Mouse (Mus musculus): ENCODE results near the gene Rpn2. TPM values are rescaled to one million over a fixed set of nuclear protein-coding genes. Genes with fewer than 3 reads are reported as not detected.

Rpn2 gene
- polyA plus RNA-seq, 1 experiment from 2014 or later: 301 TPM

GRCm38 (mm10) chr2:157371696-157372095 lies 92.9 kb downstream of the Rpn2 start:
- no peak for ATAC-seq (ENCODE audit: insufficient number of reproducible peaks, insufficient read depth, low FRiP score, low read depth)
- Histone ChIP-seq H3K36me3 (ENCODE audit: control insufficient read depth, insufficient read depth, low read length) (no peaks in the 10 kb centered on the region), H3K4me2 (replicated peaks; ENCODE audit: low read depth, low read length) (no peak overlapping the region), H3K9ac (replicated peaks; ENCODE audit: low read depth, low read length) (no peak overlapping the region), H3K4me1 (ENCODE audit: control insufficient read depth, insufficient read depth, low read length) (peaks cover 11% of the 10 kb centered on the region; the same call in 1 of the 2 replicates), H3K9me3 (ENCODE audit: control insufficient read depth, low read depth, low read length) (no peaks in the 10 kb centered on the region), H3K27me3 (ENCODE audit: control insufficient read depth, insufficient read depth, low read length) (no peaks in the 10 kb centered on the region), H3K27ac (ENCODE audit: low read length) (no peak overlapping the region), H3K4me3 (ENCODE audit: low read depth, low read length) (no peak overlapping the region)
- WGBS: 52% methylated on average over 6 of the region's 6 CpGs

- no peak overlapping the region for H3K27ac ChIP-seq (ENCODE audit: low read length)
- ATAC-seq (ENCODE audit: insufficient number of reproducible peaks, insufficient read depth, low FRiP score, low read depth): no peak
- 75% methylated on average over 3 of the region's 3 CpGs for WGBS
Measured at GRCm38 (mm10) chr2:157373681-157374080, 94.9 kb downstream of the Rpn2 start.

GRCm38 (mm10) chr2:157375051-157375450 lies 96.2 kb downstream of the Rpn2 start:
- 63% methylated on average over 8 of the region's 8 CpGs for WGBS
- H3K27ac ChIP-seq (ENCODE audit: low read length): no peak overlapping the region
- H3K27me3 ChIP-seq (ENCODE audit: control insufficient read depth, insufficient read depth, low read length): no peaks in the 10 kb centered on the region
- H3K4me2 ChIP-seq (replicated peaks; ENCODE audit: low read depth, low read length): no peak overlapping the region
- peaks cover 2% of the 10 kb centered on the region; the same call in 1 of the 2 replicates for H3K36me3 ChIP-seq (ENCODE audit: control insufficient read depth, insufficient read depth, low read length)
- H3K4me3 ChIP-seq (ENCODE audit: low read depth, low read length): no peak overlapping the region
- no peaks in the 10 kb centered on the region for H3K9me3 ChIP-seq (ENCODE audit: control insufficient read depth, low read depth, low read length)
- no peak overlapping the region for H3K9ac ChIP-seq (replicated peaks; ENCODE audit: low read depth, low read length)
- H3K4me1 ChIP-seq (ENCODE audit: control insufficient read depth, insufficient read depth, low read length): 0 out of 2 replicates have a peak, but pooled peaks cover 7% of the 10 kb centered on the region
- ATAC-seq (ENCODE audit: insufficient number of reproducible peaks, insufficient read depth, low FRiP score, low read depth): no peak

More at GRCm38 (mm10) chr2:157373681-157374080, 94.9 kb downstream of the Rpn2 start:
- Histone ChIP-seq H3K4me3 (ENCODE audit: low read depth, low read length) (no peak overlapping the region), H3K9ac (replicated peaks; ENCODE audit: low read depth, low read length) (no peak overlapping the region), H3K27me3 (ENCODE audit: control insufficient read depth, insufficient read depth, low read length) (no peaks in the 10 kb centered on the region), H3K4me1 (ENCODE audit: control insufficient read depth, insufficient read depth, low read length) (peaks cover 11% of the 10 kb centered on the region; the same call in 1 of the 2 replicates), H3K9me3 (ENCODE audit: control insufficient read depth, low read depth, low read length) (no peaks in the 10 kb centered on the region), H3K4me2 (replicated peaks; ENCODE audit: low read depth, low read length) (no peak overlapping the region), H3K36me3 (ENCODE audit: control insufficient read depth, insufficient read depth, low read length) (no peaks in the 10 kb centered on the region)

Other genes starting within 250 kb of the Rpn2 start
- gene Soga1, start 199.8 kb upstream of the Rpn2 start, polyA plus RNA-seq (2014; fragmentation: Nextera tagmentation; extraction: Ambion mirVana): 7.3 and 8.1 TPM in 2 replicates
- gene Tldc2, start 192.0 kb upstream of the Rpn2 start, polyA plus RNA-seq (2014; fragmentation: Nextera tagmentation; extraction: Ambion mirVana): not detected in 2 replicates
- 30.6 and 32.5 TPM in 2 replicates for gene Samhd1, start 143.8 kb upstream of the Rpn2 start, polyA plus RNA-seq (2014; fragmentation: Nextera tagmentation; extraction: Ambion mirVana)
- 30.5 and 30.7 TPM in 2 replicates for gene Rbl1, start 74.5 kb upstream of the Rpn2 start, polyA plus RNA-seq (2014; fragmentation: Nextera tagmentation; extraction: Ambion mirVana)
- 0.45 and 0.85 TPM in 2 replicates for gene Mroh8, start 532 bp downstream of the Rpn2 start, polyA plus RNA-seq (2014; fragmentation: Nextera tagmentation; extraction: Ambion mirVana)
- gene Ghrh, start 68.5 kb downstream of the Rpn2 start, polyA plus RNA-seq (2014; fragmentation: Nextera tagmentation; extraction: Ambion mirVana): not detected in 2 replicates
- 47.3 and 49.2 TPM in 2 replicates for gene Manbal, start 88.6 kb downstream of the Rpn2 start, polyA plus RNA-seq (2014; fragmentation: Nextera tagmentation; extraction: Ambion mirVana)
- gene Src, start 139.4 kb downstream of the Rpn2 start, polyA plus RNA-seq (2014; fragmentation: Nextera tagmentation; extraction: Ambion mirVana): 17.1 and 17.2 TPM in 2 replicates

Measured in stomach, embryonic 14.5 days (tissue).